Mouse (Mus musculus): ENCODE measurements around the gene Agbl4.

DNA sequence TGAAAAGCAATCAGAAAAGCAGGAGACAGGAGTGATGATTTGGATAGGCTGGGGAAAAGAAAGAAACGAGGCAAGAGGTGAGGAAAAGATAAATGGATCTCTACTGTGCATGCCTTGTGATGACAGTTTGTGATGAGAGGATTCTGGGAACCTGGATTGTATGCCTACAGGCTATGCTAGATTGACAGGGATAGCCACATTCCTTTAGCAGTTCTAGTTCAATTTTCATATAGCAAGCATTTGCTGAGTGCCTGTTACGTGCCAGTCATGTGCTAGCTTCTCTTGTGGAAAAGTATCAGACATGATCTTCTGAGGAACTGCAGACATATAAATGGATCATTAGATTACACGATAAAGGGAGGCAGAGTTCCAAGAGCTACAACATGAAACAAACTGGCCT, 151.8 kb downstream of the Agbl4 start:
- no peak for TF ChIP-seq CTCF (IDR thresholded peaks at IDR 0.05; ENCODE audit: control insufficient read depth, insufficient read depth, insufficient replicate concordance, low read depth, low read length)
- no peak for TF ChIP-seq POLR2A (IDR thresholded peaks at IDR 0.05; ENCODE audit: control insufficient read depth, low read depth, low read length)

All from testis, adult 2 months (tissue).